Mouse (Mus musculus): ENCODE results near the gene Zfhx3. TPM values are rescaled to one million over a fixed set of nuclear protein-coding genes. Genes with fewer than 3 reads are reported as not detected.

Gene Zfhx3
- polyA plus RNA-seq, 1 experiment from 2014 or later: 13.9 TPM

DNA sequence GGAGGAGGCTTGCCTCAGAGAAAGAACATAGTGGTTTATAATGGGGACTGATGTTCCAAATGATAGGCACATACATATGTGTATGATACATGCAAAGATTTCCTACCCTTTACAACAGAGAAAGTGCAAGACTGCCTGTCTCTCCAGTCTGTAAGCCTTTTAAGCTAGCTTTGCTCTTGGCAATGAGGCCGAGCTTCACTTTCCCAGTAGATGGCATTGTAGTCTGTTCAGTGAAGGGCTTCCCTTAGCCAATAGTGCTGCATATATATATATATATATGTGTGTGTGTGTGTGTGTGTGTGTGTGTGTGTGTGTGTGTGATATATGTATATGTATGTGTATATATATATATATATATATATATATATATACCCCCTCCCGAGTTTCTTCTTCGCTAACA lies 13.4 kb downstream of the Zfhx3 start:
- WGBS: 55% methylated on average over 3 of the region's 3 CpGs
- peaks cover 1% of the 10 kb centered on the region; the same call in 1 of the 2 replicates for H3K4me1 ChIP-seq
- no peak for ATAC-seq (ENCODE audit: insufficient number of reproducible peaks, low FRiP score, low TSS enrichment, low read depth)
- peaks cover 6% of the 10 kb centered on the region; the same call in 1 of the 2 replicates for H3K27me3 ChIP-seq
- H3K27ac ChIP-seq (replicated peaks): no peak overlapping the region
- no peak overlapping the region for H3K4me3 ChIP-seq (replicated peaks)
- no peak overlapping the region for H3K4me2 ChIP-seq (replicated peaks)
- no peaks in the 10 kb centered on the region for H3K36me3 ChIP-seq
- no peak overlapping the region for H3K9ac ChIP-seq
- H3K9me3 ChIP-seq (replicated peaks): no peaks in the 10 kb centered on the region

DNA sequence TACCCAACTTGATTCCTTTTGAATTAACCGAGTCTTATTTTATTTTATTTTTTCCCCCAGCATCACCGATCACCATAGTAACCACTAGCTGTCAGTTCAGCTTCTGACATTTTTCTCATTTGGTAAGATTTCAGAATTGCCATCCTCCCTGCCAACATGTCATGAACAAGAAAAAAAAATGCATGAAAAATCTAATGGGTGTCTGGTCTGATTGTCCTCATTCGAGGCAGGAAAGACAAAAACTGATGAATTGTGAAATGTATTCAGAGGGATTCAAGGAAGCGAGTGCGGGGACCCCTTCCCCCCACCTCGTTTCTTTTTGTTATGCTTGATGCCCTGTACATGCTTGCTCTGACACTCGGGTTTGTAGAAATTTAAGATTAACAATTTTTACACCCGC lies 15.1 kb downstream of the Zfhx3 start:
- H3K4me2 ChIP-seq (replicated peaks): no peak overlapping the region
- no peak overlapping the region for H3K27ac ChIP-seq (replicated peaks)
- peaks cover 6% of the 10 kb centered on the region; the same call in 1 of the 2 replicates for H3K4me1 ChIP-seq
- no peak overlapping the region for H3K4me3 ChIP-seq (replicated peaks)
- WGBS: 70% methylated on average over 8 of the region's 8 CpGs
- no peak overlapping the region for H3K9ac ChIP-seq
- H3K27me3 ChIP-seq: peaks cover 3% of the 10 kb centered on the region; the same call in 1 of the 2 replicates
- no peaks in the 10 kb centered on the region for H3K36me3 ChIP-seq
- no peak for ATAC-seq (ENCODE audit: insufficient number of reproducible peaks, low FRiP score, low TSS enrichment, low read depth)
- no peaks in the 10 kb centered on the region for H3K9me3 ChIP-seq (replicated peaks)

DNA sequence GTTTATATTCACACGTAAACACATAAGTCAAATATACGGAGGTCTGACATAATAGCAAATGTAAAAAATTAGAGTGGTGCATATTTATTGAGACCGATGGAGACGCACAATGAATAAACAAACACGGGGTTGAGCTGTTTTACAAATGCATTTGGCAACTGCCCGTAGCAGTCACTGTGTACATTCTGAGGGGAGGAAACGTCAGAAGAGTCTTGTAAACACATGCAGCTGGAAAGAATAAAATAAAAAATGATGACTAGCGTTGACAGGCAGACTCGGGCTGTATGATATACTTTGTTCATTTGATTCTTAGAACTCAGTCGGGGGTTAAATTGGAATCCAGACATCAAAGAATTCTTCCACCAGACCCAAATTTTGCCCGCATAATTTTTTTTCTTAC lies 18.0 kb downstream of the Zfhx3 start:
- Histone ChIP-seq H3K9me3 (replicated peaks) (no peaks in the 10 kb centered on the region), H3K27me3 (peaks cover 3% of the 10 kb centered on the region; the same call in 1 of the 2 replicates), H3K4me1 (peaks cover 6% of the 10 kb centered on the region; the same call in 1 of the 2 replicates), H3K4me2 (replicated peaks) (peak overlapping the region; percentile 25), H3K9ac (no peak overlapping the region), H3K4me3 (replicated peaks) (no peak overlapping the region), H3K27ac (replicated peaks) (0 out of 2 replicates have a peak overlapping the region, but pooled peaks have one; percentile 8), H3K36me3 (no peaks in the 10 kb centered on the region)
- 21% methylated on average over 11 of the region's 11 CpGs for WGBS
- no peak for ATAC-seq (ENCODE audit: insufficient number of reproducible peaks, low FRiP score, low TSS enrichment, low read depth)

DNA sequence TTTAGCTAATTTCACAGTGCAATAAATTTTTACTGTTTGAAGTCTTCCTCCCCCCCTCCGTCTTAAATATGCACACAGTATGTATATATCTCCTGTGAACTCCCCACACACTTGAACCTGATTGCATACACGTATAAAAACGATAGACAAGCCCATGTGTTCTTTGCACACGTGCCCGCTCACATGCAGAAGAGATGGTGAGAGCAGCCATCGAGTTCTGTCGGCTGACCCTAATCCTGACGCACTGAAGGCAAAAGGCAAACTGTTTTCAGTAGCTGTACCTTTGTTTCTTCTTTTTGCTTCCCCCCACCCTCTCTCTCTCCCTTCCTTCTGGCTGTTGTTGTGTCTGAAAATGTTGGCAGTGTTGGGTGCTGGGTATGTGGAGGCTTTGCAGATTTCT lies 18.4 kb downstream of the Zfhx3 start:
- WGBS: 19% methylated on average over 8 of the region's 8 CpGs
- H3K36me3 ChIP-seq: no peaks in the 10 kb centered on the region
- no peak overlapping the region for H3K9ac ChIP-seq
- H3K27me3 ChIP-seq: peaks cover 3% of the 10 kb centered on the region; the same call in 1 of the 2 replicates
- peak overlapping the region; percentile 25; the same call in 1 of the 2 replicates for H3K4me2 ChIP-seq (replicated peaks)
- ATAC-seq (ENCODE audit: insufficient number of reproducible peaks, low FRiP score, low TSS enrichment, low read depth): no peak
- no peaks in the 10 kb centered on the region for H3K9me3 ChIP-seq (replicated peaks)
- peaks cover 6% of the 10 kb centered on the region; the same call in 1 of the 2 replicates for H3K4me1 ChIP-seq
- no peak overlapping the region for H3K4me3 ChIP-seq (replicated peaks)
- peak overlapping the region; percentile 17; the same call in 1 of the 2 replicates for H3K27ac ChIP-seq (replicated peaks)

DNA sequence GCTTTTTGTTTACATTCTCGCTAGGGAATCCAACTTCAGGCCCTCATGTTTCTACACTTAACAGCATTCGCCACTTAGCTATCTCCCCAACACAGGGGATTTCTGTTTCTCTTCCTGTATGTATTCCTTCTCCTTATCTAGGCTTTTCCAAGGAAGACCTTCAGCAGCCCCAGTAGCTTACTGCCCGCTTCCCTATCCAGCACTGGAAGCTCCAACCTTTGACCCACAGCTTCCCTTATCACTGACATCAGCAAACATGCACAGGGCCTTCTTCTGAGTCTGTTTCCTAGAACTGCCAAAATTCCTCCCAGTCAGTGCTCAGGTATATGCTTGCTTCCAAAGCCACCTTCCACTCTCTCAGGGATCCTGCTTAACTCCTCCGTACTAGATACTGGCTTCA lies 29.8 kb downstream of the Zfhx3 start:
- no peak for ATAC-seq (ENCODE audit: insufficient number of reproducible peaks, low FRiP score, low TSS enrichment, low read depth)
- no peak overlapping the region for H3K27ac ChIP-seq (replicated peaks)
- H3K9me3 ChIP-seq (replicated peaks): no peaks in the 10 kb centered on the region
- no peak overlapping the region for H3K9ac ChIP-seq
- 85% methylated on average over 4 of the region's 4 CpGs for WGBS
- H3K4me2 ChIP-seq (replicated peaks): no peak overlapping the region
- H3K27me3 ChIP-seq: no peaks in the 10 kb centered on the region
- H3K4me1 ChIP-seq: peaks cover 11% of the 10 kb centered on the region; the same call in 1 of the 2 replicates
- no peak overlapping the region for H3K4me3 ChIP-seq (replicated peaks)
- no peaks in the 10 kb centered on the region for H3K36me3 ChIP-seq

DNA sequence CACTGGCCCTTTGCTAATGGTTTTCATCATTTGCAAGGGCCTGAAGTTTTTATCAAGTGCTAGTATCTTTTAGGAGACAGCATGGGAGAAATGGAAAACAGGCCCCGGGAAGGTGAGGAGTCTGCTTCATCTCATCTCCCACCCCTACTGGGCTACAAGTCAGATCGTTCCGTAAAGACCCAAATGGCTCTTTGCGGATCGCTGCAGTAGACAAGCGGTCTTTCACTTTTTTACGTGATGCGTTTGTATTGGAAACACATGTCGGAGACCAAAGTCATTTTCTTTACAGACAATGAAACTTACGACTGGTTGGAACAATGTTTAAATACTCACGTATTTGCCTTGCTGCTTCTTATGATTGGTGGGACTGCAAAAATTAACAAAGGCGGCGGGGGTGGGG lies 32.0 kb downstream of the Zfhx3 start:
- H3K9me3 ChIP-seq (replicated peaks): no peaks in the 10 kb centered on the region
- H3K4me2 ChIP-seq (replicated peaks): no peak overlapping the region
- H3K27me3 ChIP-seq: no peaks in the 10 kb centered on the region
- ATAC-seq (ENCODE audit: insufficient number of reproducible peaks, low FRiP score, low TSS enrichment, low read depth): no peak
- H3K27ac ChIP-seq (replicated peaks): no peak overlapping the region
- no peak overlapping the region for H3K4me3 ChIP-seq (replicated peaks)
- 44% methylated on average over 13 of the region's 13 CpGs for WGBS
- peaks cover 11% of the 10 kb centered on the region; the same call in 1 of the 2 replicates for H3K4me1 ChIP-seq
- H3K9ac ChIP-seq: no peak overlapping the region
- H3K36me3 ChIP-seq: no peaks in the 10 kb centered on the region

DNA sequence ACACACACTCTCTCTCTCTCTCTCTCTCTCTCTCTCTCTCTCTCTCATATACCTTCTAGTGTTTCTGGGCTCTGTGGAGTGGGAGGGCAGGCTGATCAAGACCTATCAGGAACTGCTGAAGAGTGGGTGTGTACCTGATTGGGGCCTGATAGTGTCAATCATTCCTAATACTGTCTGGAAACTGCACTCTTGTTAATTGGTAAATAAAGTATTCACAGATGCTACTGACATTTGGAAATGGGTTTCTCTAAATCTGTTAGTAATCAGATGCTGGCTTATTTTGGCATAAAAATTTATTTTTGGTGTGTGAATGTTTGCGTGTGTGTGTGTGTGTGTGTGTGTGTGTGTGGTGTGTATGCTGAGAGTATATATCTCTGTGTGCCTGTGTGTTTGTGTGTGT lies 35.8 kb downstream of the Zfhx3 start:
- Histone ChIP-seq H3K4me1 (peaks cover 16% of the 10 kb centered on the region; the same call in 1 of the 2 replicates), H3K9me3 (replicated peaks) (no peaks in the 10 kb centered on the region), H3K36me3 (no peaks in the 10 kb centered on the region), H3K9ac (no peak overlapping the region), H3K4me2 (replicated peaks) (no peak overlapping the region), H3K4me3 (replicated peaks) (no peak overlapping the region), H3K27ac (replicated peaks) (no peak overlapping the region), H3K27me3 (no peaks in the 10 kb centered on the region)
- ATAC-seq (ENCODE audit: insufficient number of reproducible peaks, low FRiP score, low TSS enrichment, low read depth): no peak
- 41% methylated on average over 1 of the region's 1 CpGs for WGBS

DNA sequence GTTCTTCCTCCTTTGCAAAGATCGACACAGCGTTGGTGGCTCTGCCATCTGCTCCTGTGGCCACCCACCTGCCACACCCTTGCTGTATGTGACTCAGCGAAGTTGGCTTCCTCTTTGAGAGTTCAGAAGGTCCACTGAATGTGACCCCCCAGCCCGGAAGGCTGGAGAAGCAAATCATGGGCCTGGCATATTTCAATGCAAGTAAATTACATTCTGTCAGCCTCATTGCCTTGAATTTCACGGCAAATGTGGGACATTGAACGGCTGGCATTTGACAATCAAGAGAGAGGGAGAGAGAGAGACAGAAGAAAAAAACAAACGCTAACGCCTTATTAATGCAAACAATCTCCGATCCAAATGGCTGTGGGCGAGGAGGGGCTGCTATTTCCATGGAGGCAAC lies 38.2 kb downstream of the Zfhx3 start:
- no peaks in the 10 kb centered on the region for H3K9me3 ChIP-seq (replicated peaks)
- H3K36me3 ChIP-seq: no peaks in the 10 kb centered on the region
- H3K4me2 ChIP-seq (replicated peaks): no peak overlapping the region
- H3K4me1 ChIP-seq: 0 out of 2 replicates have a peak, but pooled peaks cover 5% of the 10 kb centered on the region
- no peak overlapping the region for H3K9ac ChIP-seq
- WGBS: 28% methylated on average over 10 of the region's 10 CpGs
- H3K4me3 ChIP-seq (replicated peaks): no peak overlapping the region
- H3K27me3 ChIP-seq: no peaks in the 10 kb centered on the region
- H3K27ac ChIP-seq (replicated peaks): no peak overlapping the region
- ATAC-seq (ENCODE audit: insufficient number of reproducible peaks, low FRiP score, low TSS enrichment, low read depth): no peak

DNA sequence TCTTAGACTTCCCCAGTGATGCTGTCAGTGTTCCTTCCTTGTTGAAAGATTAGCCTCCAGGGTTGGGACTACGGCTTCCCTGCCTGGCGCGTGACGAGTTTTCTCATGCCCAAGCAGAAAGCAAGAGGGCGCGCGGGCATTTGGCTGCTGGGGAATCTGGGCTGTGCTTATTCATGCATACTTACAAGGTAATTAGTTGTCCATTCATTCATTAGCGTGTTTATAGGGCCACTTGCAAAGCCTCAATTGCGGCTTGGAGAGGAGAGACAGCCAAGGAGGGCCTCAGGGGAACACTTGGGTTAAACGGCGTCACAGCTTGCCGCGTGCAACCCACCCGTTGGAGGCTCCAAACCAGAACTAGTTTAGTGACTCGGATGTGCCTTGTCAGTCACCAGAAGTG lies 44.2 kb downstream of the Zfhx3 start:
- Histone ChIP-seq H3K4me3 (replicated peaks) (no peak overlapping the region), H3K27me3 (no peaks in the 10 kb centered on the region), H3K9ac (no peak overlapping the region), H3K9me3 (replicated peaks) (no peaks in the 10 kb centered on the region), H3K4me1 (no peaks in the 10 kb centered on the region), H3K27ac (replicated peaks) (no peak overlapping the region), H3K36me3 (no peaks in the 10 kb centered on the region), H3K4me2 (replicated peaks) (no peak overlapping the region)
- ATAC-seq (ENCODE audit: insufficient number of reproducible peaks, low FRiP score, low TSS enrichment, low read depth): no peak
- WGBS: 60% methylated on average over 15 of the region's 15 CpGs

DNA sequence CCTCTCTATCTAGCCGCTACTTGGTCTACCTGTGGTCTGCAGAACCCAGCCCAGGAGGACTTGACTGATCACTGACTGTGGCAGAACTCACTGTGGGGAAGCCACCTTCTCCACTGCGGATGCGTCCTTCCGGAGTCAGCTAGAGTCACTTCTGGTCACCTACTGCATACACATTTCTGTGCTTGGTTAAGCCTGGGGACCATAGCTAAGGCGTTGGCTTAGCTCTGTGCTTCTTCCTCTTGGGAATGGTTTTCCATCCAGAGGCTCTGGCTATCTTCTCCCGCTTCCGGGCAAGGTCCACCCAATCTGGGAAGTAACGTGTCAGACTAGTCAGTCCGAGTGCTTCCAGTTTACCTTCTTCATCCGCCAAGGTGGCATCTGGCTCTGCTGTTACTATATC lies 56.4 kb downstream of the Zfhx3 start:
- Histone ChIP-seq H3K9me3 (replicated peaks) (no peaks in the 10 kb centered on the region), H3K4me3 (replicated peaks) (no peak overlapping the region), H3K9ac (no peak overlapping the region), H3K27ac (replicated peaks) (no peak overlapping the region), H3K4me1 (no peaks in the 10 kb centered on the region), H3K4me2 (replicated peaks) (no peak overlapping the region), H3K27me3 (no peaks in the 10 kb centered on the region), H3K36me3 (no peaks in the 10 kb centered on the region)
- 89% methylated on average over 10 of the region's 10 CpGs for WGBS
- no peak for ATAC-seq (ENCODE audit: insufficient number of reproducible peaks, low FRiP score, low TSS enrichment, low read depth)

DNA sequence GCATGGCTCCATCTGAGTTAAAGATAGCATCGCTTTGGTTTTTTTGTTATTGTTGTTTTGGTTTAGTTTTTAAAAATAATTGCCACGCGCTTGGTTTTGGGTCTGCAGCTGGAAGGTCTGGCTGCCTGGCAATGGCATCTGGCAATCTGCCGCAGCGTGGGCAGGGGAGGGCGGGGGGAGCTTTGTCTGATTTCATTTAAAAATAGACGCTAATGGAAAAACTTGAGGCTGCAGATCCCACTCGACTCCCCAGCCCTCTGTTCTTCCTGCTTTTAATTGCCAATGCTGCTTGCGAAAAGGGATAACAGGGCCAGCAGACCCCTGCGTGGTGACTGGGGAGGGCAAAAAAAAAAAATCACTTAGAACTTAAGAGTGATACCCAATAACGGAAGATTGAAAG lies 69.1 kb downstream of the Zfhx3 start:
- Histone ChIP-seq H3K9ac (no peak overlapping the region), H3K36me3 (no peaks in the 10 kb centered on the region), H3K27me3 (no peaks in the 10 kb centered on the region; the same call in 1 of the 2 replicates), H3K4me1 (peaks cover 12% of the 10 kb centered on the region), H3K4me3 (replicated peaks) (no peak overlapping the region), H3K27ac (replicated peaks) (no peak overlapping the region), H3K9me3 (replicated peaks) (no peaks in the 10 kb centered on the region), H3K4me2 (replicated peaks) (0 out of 2 replicates have a peak overlapping the region, but pooled peaks have one; percentile 17)
- 42% methylated on average over 11 of the region's 11 CpGs for WGBS
- ATAC-seq (ENCODE audit: insufficient number of reproducible peaks, low FRiP score, low TSS enrichment, low read depth): no peak

DNA sequence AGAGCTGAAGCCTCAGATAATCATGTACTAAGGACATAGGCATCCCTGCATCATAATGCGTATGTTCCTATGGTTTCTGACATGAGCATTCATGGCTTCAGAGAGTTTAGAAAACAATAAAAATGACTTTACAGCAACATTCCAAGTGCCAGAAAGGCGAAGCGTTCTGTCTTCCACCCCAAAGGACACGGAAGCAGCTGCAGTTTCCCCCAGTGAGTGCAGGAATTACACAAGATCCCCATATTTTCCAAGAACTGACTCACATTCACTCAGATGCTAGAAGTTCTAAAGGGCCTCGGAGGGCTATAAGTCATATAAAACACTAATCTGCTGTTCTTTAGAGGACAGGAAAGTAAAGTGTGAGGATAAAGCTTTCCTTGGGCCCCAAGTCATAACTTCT lies 75.3 kb downstream of the Zfhx3 start:
- H3K9me3 ChIP-seq (replicated peaks): no peaks in the 10 kb centered on the region
- no peak for ATAC-seq (ENCODE audit: insufficient number of reproducible peaks, low FRiP score, low TSS enrichment, low read depth)
- WGBS: 67% methylated on average over 5 of the region's 5 CpGs

More for the DNA sequence above, 75.3 kb downstream of the Zfhx3 start:
- Histone ChIP-seq H3K36me3 (no peaks in the 10 kb centered on the region), H3K4me2 (replicated peaks) (no peak overlapping the region), H3K27me3 (no peaks in the 10 kb centered on the region; the same call in 1 of the 2 replicates), H3K9ac (no peak overlapping the region), H3K4me3 (replicated peaks) (no peak overlapping the region), H3K27ac (replicated peaks) (no peak overlapping the region), H3K4me1 (no peaks in the 10 kb centered on the region)
